8 mouse cellular contexts compared by ENCODE assay signal in genomic region chr1:164303821-164304220, GRCm38 (mm10). TPM values are rescaled to one million over a fixed set of nuclear protein-coding genes. Genes with fewer than 3 reads are reported as not detected.
DNase-seq lines count a peak whose midpoint lies in the region; ATAC-seq and TF ChIP-seq lines count a peak whose summit lies in the region.

Gene Nme7, plus strand, starts transcription at chr1:164304121.

- no peak within 1 kb of the TSS for H3K9ac ChIP-seq in heart, embryonic 12.5 days
- H3K9ac ChIP-seq in ES-Bruce4 (ENCODE audit: low read depth, poor library complexity, severe bottlenecking) = no peak within 1 kb of the TSS
- H3K9ac ChIP-seq in neural tube, embryonic 15.5 days (replicated peaks) = no peak within 1 kb of the TSS

- ATAC-seq in heart, embryonic 12.5 days (ENCODE audit: insufficient number of reproducible peaks, low FRiP score) = no peak
- ATAC-seq in neural tube, embryonic 15.5 days (ENCODE audit: low FRiP score) = no peak

- H3K9me3 ChIP-seq in heart, embryonic 12.5 days (replicated peaks) = no peaks in the 10 kb centered on the region
- H3K9me3 ChIP-seq in ES-Bruce4 (replicated peaks; ENCODE audit: control insufficient read depth, insufficient read depth, low read length, poor library complexity, severe bottlenecking) = no peaks in the 10 kb centered on the region
- H3K9me3 ChIP-seq in forebrain, embryonic 10.5 days = no peaks in the 10 kb centered on the region
- H3K9me3 ChIP-seq in neural tube, embryonic 15.5 days (replicated peaks) = no peaks in the 10 kb centered on the region

- TF ChIP-seq POLR2A in ES-Bruce4 (IDR thresholded peaks at IDR 0.05; ENCODE audit: insufficient read depth, low read length) = no peak

- DNase-seq in heart, adult 8-10 months (ENCODE audit: low spot score) = no peak
- DNase-seq in forebrain, embryonic 10.5 days (ENCODE audit: extremely low spot score, low spot score) = no peak
- DNase-seq in left cerebral cortex, postnatal 14 days (ENCODE audit: low spot score in 2 of 2) = no peak
- DNase-seq in right cerebral cortex, adult 2 months (ENCODE audit: low spot score in 2 of 2) = no peak
- DNase-seq in thymus, postnatal 4 days = no peak

- H3K4me2 ChIP-seq in heart, embryonic 12.5 days = no peak within 1 kb of the TSS
- H3K4me2 ChIP-seq in neural tube, embryonic 15.5 days = no peak within 1 kb of the TSS

- no peak within 1 kb of the TSS for H3K4me3 ChIP-seq in heart, embryonic 12.5 days
- H3K4me3 ChIP-seq in ES-Bruce4 (ENCODE audit: low read depth, low read length) = no peak within 1 kb of the TSS
- no peak within 1 kb of the TSS for H3K4me3 ChIP-seq in forebrain, embryonic 10.5 days
- no peak within 1 kb of the TSS for H3K4me3 ChIP-seq in neural tube, embryonic 15.5 days (replicated peaks)

- no peak within 1 kb of the TSS for H3K27ac ChIP-seq in heart, embryonic 12.5 days (ENCODE audit: poor library complexity, severe bottlenecking)
- no peak within 1 kb of the TSS for H3K27ac ChIP-seq in ES-Bruce4 (ENCODE audit: insufficient read depth, low read length)
- H3K27ac ChIP-seq in forebrain, embryonic 10.5 days = no peak within 1 kb of the TSS
- H3K27ac ChIP-seq in neural tube, embryonic 15.5 days (replicated peaks) = no peak within 1 kb of the TSS

- H3K36me3 ChIP-seq in heart, embryonic 12.5 days = peaks cover 39% of the 10 kb centered on the region
- peaks cover 20% of the 10 kb centered on the region for H3K36me3 ChIP-seq in ES-Bruce4 (ENCODE audit: control insufficient read depth, insufficient read depth, low read length, poor library complexity, severe bottlenecking)
- peaks cover 51% of the 10 kb centered on the region for H3K36me3 ChIP-seq in forebrain, embryonic 10.5 days (replicated peaks)
- H3K36me3 ChIP-seq in neural tube, embryonic 15.5 days = peaks cover 39% of the 10 kb centered on the region

- 87% methylated on average over 5 of the region's 5 CpGs for WGBS in heart, embryonic 12.5 days
- 89% methylated on average over 5 of the region's 5 CpGs for WGBS in forebrain, embryonic 10.5 days
- 88% methylated on average over 5 of the region's 5 CpGs for WGBS in neural tube, embryonic 15.5 days

- no peaks in the 10 kb centered on the region for H3K27me3 ChIP-seq in heart, embryonic 12.5 days (replicated peaks)
- H3K27me3 ChIP-seq in ES-Bruce4 (ENCODE audit: control insufficient read depth, insufficient read depth, low read length, poor library complexity, severe bottlenecking) = no peaks in the 10 kb centered on the region
- no peaks in the 10 kb centered on the region for H3K27me3 ChIP-seq in forebrain, embryonic 10.5 days (ENCODE audit: poor library complexity, severe bottlenecking)
- H3K27me3 ChIP-seq in neural tube, embryonic 15.5 days (replicated peaks) = no peaks in the 10 kb centered on the region

- no peak for TF ChIP-seq CTCF in ES-Bruce4 (IDR thresholded peaks at IDR 0.05; ENCODE audit: low read depth, low read length)

- peaks cover 9% of the 10 kb centered on the region for H3K4me1 ChIP-seq in heart, embryonic 12.5 days (replicated peaks)
- no peaks in the 10 kb centered on the region for H3K4me1 ChIP-seq in ES-Bruce4 (ENCODE audit: control insufficient read depth, insufficient read depth, low read length)
- H3K4me1 ChIP-seq in forebrain, embryonic 10.5 days = peaks cover 17% of the 10 kb centered on the region
- peaks cover 28% of the 10 kb centered on the region for H3K4me1 ChIP-seq in neural tube, embryonic 15.5 days

- no peak for TF ChIP-seq EP300 in ES-Bruce4 (IDR thresholded peaks at IDR 0.05; ENCODE audit: insufficient read depth, low read depth, low read length)

- intact Hi-C loops in left cerebral cortex, postnatal 14 days (cut with DNase I) = no loop called here

RNA-seq across cellular contexts. Expression of gene Nme7, which starts in this region (rescaled TPM):
- 17.6 and 17.7 TPM in 2 replicates for polyA plus RNA-seq in heart, embryonic 12.5 days (2016; fragmentation: Nextera tagmentation; extraction: Ambion mirVana)
- total RNA-seq in heart, adult 8-10 months (2022) = 1 to 10 TPM; 4.0 to 5.4 (median 4.7) TPM
- polyA plus RNA-seq in ES-Bruce4 (2011; ENCODE audit: insufficient read depth, insufficient read length, low read depth, missing spikeins) = 45.7 and 48.8 TPM in 2 replicates
- 45.6 and 48.8 TPM in 2 replicates for polyA plus RNA-seq in forebrain, embryonic 10.5 days (2016; fragmentation: Nextera tagmentation; extraction: Ambion mirVana)
- 10 to 100 TPM; 23.3 to 23.8 TPM for total RNA-seq in left cerebral cortex, postnatal 14 days (2021)
- polyA plus RNA-seq in neural tube, embryonic 15.5 days (2015; fragmentation: Nextera tagmentation; extraction: Ambion mirVana) = 33.1 and 33.6 TPM in 2 replicates
